Mouse (Mus musculus): ENCODE measurements around the gene Sh3gl1. TPM values are rescaled to one million over a fixed set of nuclear protein-coding genes. Genes with fewer than 3 reads are reported as not detected.

The Sh3gl1 gene
- total RNA-seq, 2 experiments from 2014 or later: 32.0 to 33.9 TPM

GRCm38 (mm10) chr17:56022131-56022988, 14.1 kb downstream of the Sh3gl1 start:
- intact Hi-C loops (cut with DNase I): no loop called here
- DNase-seq: no peak

GRCm38 (mm10) chr17:56021161-56021910, 15.1 kb downstream of the Sh3gl1 start:
- no peak for DNase-seq
- intact Hi-C loops (cut with DNase I): no loop called here

- DNase-seq: no peak
- intact Hi-C loops (cut with DNase I): no loop called here
These were observed 15.9 kb downstream of the Sh3gl1 start for GRCm38 (mm10) chr17:56020400-56021084.

- peak; percentile 57 to 65 for DNase-seq
- intact Hi-C loops (cut with DNase I): no loop called here
These were observed 17.9 kb downstream of the Sh3gl1 start for GRCm38 (mm10) chr17:56018347-56019131.

GRCm38 (mm10) chr17:56017848-56018247, 18.6 kb downstream of the Sh3gl1 start:
- DNase-seq: no peak
- intact Hi-C loops (cut with DNase I): no loop called here

- intact Hi-C loops (cut with DNase I): no loop called here
- DNase-seq: no peak
These were observed 19.3 kb downstream of the Sh3gl1 start for GRCm38 (mm10) chr17:56016793-56017785.

GRCm38 (mm10) chr17:56016382-56016781, 20.1 kb downstream of the Sh3gl1 start:
- DNase-seq: no peak
- intact Hi-C loops (cut with DNase I): no loop called here

- DNase-seq: no peak
- intact Hi-C loops (cut with DNase I): no loop called here
These were observed 21.1 kb downstream of the Sh3gl1 start for GRCm38 (mm10) chr17:56015293-56015692.

GRCm38 (mm10) chr17:56011441-56011840, 25.0 kb downstream of the Sh3gl1 start:
- DNase-seq: no peak
- intact Hi-C loops (cut with DNase I): no loop called here

- intact Hi-C loops (cut with DNase I): loop anchor here (1.0 kb wide), 1 partner anchor 34 kb away; no protein-coding TSS in a partner anchor
- DNase-seq: peak; percentile 73 to 90
These were observed 25.8 kb downstream of the Sh3gl1 start for GRCm38 (mm10) chr17:56010681-56011080.

GRCm38 (mm10) chr17:56010255-56010654, 26.2 kb downstream of the Sh3gl1 start:
- DNase-seq: no peak
- intact Hi-C loops (cut with DNase I): loop anchor here (1.0 kb wide), 1 partner anchor 34 kb away; no protein-coding TSS in a partner anchor

- intact Hi-C loops (cut with DNase I): loop anchor here (1.0 kb wide), 1 partner anchor 34 kb away; no protein-coding TSS in a partner anchor
- no peak for DNase-seq
These were observed 26.5 kb downstream of the Sh3gl1 start for GRCm38 (mm10) chr17:56009962-56010240.

GRCm38 (mm10) chr17:56009088-56009961, 27.1 kb downstream of the Sh3gl1 start:
- intact Hi-C loops (cut with DNase I): no loop called here
- DNase-seq: peak; percentile 93 to 94

GRCm38 (mm10) chr17:56008356-56009087, 27.9 kb downstream of the Sh3gl1 start:
- intact Hi-C loops (cut with DNase I): no loop called here
- DNase-seq: peak; percentile 96

- intact Hi-C loops (cut with DNase I): no loop called here
- DNase-seq: no peak
These were observed 28.7 kb downstream of the Sh3gl1 start for GRCm38 (mm10) chr17:56007444-56008355.

GRCm38 (mm10) chr17:56006956-56007355, 29.5 kb downstream of the Sh3gl1 start:
- intact Hi-C loops (cut with DNase I): no loop called here
- DNase-seq: no peak
